Mouse (Mus musculus) liver, embryonic 14.5 days (tissue): Measurements from ENCODE around the gene Slc2a1. TPM values are rescaled to one million over a fixed set of nuclear protein-coding genes. Genes with fewer than 3 reads are reported as not detected.
A peak's percentile ranks its signal among the peaks of the same experiment; 100 is the strongest.

Experiments used
- ATAC-seq: fragments of 200-750 bp; cut with Nextera tagmentation; 2 replicates; pipeline ENCODE4 v1.8.0; 2017; ENCODE audit warnings: moderate number of reproducible peaks, mild to moderate bottlenecking, moderate library complexity; ENCODE audit not compliant: insufficient read depth
- DNase-seq, 3 experiments: peaks; one replicate each; pipeline ENCODE4 v3.0.0-alpha.2; 2012 to 2013; ENCODE audit warnings: low read depth in 3 of 3, low spot score in 3 of 3
- H3K27ac ChIP-seq: fragments of 300-500 bp; sonication (generic); 2 replicates; pipeline ENCODE4 v1.5.1; 2014; ENCODE audit warnings: moderate library complexity, mild to moderate bottlenecking, control low read depth, inconsistent platforms
- H3K27me3 ChIP-seq: fragments of 300-500 bp; sonication (generic); 2 replicates; pipeline ENCODE4 v1.6.1; 2014; ENCODE audit warnings: mild to moderate bottlenecking, low read length, moderate library complexity; ENCODE audit not compliant: control insufficient read depth, insufficient read depth
- H3K36me3 ChIP-seq: fragments of 300-500 bp; sonication (generic); replicated peaks from 2 replicates; pipeline ENCODE4 v1.6.1; 2014; ENCODE audit warnings: low read depth; ENCODE audit not compliant: control insufficient read depth, insufficient read depth
- H3K4me1 ChIP-seq, 2 experiments: fragments of 200-500 bp in 1 of 2; fragments of 300-500 bp in 1 of 2; sonication (generic) in 1 of 2; replicated peaks; 2 replicates each; pipeline ENCODE4 v1.6.1; 2012 to 2014; ENCODE audit warnings: antibody characterized with exemption in 1 of 2, inconsistent platforms in 1 of 2, low read length in 1 of 2; ENCODE audit not compliant: control insufficient read depth in 2 of 2, insufficient read depth in 2 of 2
- H3K4me2 ChIP-seq: fragments of 300-500 bp; sonication (generic); 2 replicates; pipeline ENCODE4 v1.6.1; 2014; ENCODE audit warnings: low read depth, mild to moderate bottlenecking, control low read depth, moderate library complexity
- H3K4me3 ChIP-seq, 2 experiments: fragments of 200-500 bp in 1 of 2; fragments of 300-500 bp in 1 of 2; sonication (generic) in 1 of 2; 2 replicates each; pipeline ENCODE4 v1.5.1; 2012 to 2014; ENCODE audit warnings: low read depth in 2 of 2, low read length in 2 of 2, mild to moderate bottlenecking in 2 of 2, control low read depth in 1 of 2, inconsistent platforms in 1 of 2, moderate library complexity in 1 of 2; ENCODE audit not compliant: insufficient read depth in 1 of 2
- H3K9ac ChIP-seq: fragments of 300-500 bp; sonication (generic); replicated peaks from 2 replicates; pipeline ENCODE4 v1.6.1; 2014; ENCODE audit warnings: mild to moderate bottlenecking, control low read depth, moderate library complexity
- H3K9me3 ChIP-seq: fragments of 300-500 bp; sonication (generic); 2 replicates; pipeline ENCODE4 v1.6.1; 2016; ENCODE audit warnings: low read length, mixed read lengths; ENCODE audit not compliant: control insufficient read depth
- CTCF ChIP-seq: IDR thresholded peaks from 2 replicates; pipeline ENCODE4 v1.5.1; 2016; ENCODE audit warnings: antibody characterized with exemption, low read depth, control low read depth
- EP300 ChIP-seq: IDR thresholded peaks from 2 replicates; pipeline ENCODE4 v1.6.1; 2016; ENCODE audit warnings: antibody characterized with exemption, low read depth
- WGBS: fragments of 180-500 bp; shearing (Covaris S2); extraction: QIAGEN DNeasy Blood & Tissue Kit; methylation state at CpG from one replicate; pipeline ENCODE4 v1.1.7; 2014; ENCODE audit not compliant: insufficient replicate concordance; 5-methylcytosine and 5-hydroxymethylcytosine counted together
- polyA plus RNA-seq, 2 experiments: library from polyadenylated mRNA; depleted of rRNA in 1 of 2; stranded (reverse) in 1 of 2; unstranded in 1 of 2; fragments of >200 nt; fragmentation: Nextera tagmentation in 1 of 2; extraction: Ambion mirVana in 1 of 2; gene quantifications; 2 replicates each; pipeline versions ENCODE4 v1.2.1 to v1.2.3; 2012 to 2014

The Slc2a1 gene
- polyA plus RNA-seq, 2 experiments: 173 to 259 TPM

DNA sequence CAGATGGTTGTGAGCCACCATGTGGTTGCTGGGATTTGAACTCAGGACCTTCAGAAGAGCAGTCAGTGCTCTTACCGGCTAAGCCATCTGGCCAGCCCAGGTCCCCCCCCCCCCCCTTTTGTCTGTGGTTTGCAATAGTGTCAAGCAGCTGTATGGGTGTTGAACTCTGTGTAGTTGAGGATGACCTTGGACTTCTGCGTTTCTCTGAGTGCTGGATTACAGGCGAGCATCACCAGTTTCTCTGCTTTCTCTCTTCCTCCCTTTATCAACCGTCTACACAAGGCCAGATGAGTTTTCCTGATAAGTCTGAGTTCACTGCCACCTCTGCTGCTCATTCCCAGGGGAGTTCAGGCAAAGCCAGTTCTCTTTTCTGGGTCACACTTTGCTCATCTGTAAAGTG lies 11.1 kb upstream of the Slc2a1 start:
- 40% methylated on average over 4 of the region's 4 CpGs for WGBS

DNA sequence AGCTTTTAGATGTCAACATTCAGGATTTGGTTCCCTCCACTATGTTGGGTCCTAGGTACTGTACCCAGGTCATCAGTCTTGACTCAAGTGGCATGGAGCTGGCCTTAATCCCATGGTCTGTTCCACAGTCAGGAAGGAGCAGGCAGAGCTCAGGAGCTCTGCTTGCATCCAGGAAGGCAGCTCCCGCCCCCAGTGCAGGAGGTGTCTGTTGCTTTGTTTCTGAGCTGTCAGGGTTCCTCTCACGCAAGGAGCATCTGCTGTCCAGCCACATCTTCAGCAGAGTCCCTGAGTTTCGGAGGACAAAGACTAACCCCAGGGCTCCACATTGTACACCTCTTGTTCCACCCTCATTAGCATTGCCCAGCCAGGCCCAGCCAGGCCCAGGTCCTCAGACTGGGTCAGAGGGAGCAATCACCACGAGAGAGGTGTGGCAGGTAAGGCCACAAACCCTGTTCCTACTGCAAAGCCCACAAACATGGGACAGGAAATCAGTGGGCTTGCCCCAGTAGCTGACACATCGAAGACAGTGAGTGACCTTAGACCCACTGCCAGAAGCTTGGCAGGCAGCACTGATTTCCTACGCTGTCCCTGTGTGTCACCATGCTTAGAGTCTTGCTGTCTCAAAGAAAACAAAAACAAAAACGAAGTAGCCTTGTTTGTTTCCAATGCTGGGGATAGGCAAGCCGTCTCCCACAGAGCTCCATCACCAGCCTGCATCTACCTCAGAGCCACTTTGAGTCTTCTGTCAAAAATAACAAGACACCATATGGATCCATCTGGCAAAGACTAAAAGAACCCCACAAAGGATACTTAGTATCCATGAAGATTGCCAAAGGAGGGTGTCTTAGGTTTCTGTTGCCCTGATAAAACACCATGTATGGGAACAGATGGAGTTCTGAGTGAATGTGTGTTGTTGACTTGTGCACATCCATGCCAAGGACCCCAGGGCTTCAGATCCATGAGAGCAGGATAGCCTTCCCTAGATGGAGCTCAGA lies 10.0 kb upstream of the Slc2a1 start:
- Histone ChIP-seq H3K27ac (no peak overlapping the region), H3K4me3 (no peak overlapping the region), H3K4me1 (peaks cover 4 to 6% of the 10 kb centered on the region in 2 experiments), H3K9ac (no peak overlapping the region), H3K27me3 (no peaks in the 10 kb centered on the region), H3K9me3 (no peaks in the 10 kb centered on the region), H3K4me2 (no peak overlapping the region), H3K36me3 (no peaks in the 10 kb centered on the region)
- TF ChIP-seq EP300 (no peak), CTCF (no peak)
- ATAC-seq: no peak
- no peak for DNase-seq
- WGBS: 57% methylated on average over 8 of the region's 8 CpGs

More for the DNA sequence above, 11.1 kb upstream of the Slc2a1 start:
- ATAC-seq: no peak
- Histone ChIP-seq H3K36me3 (no peaks in the 10 kb centered on the region), H3K9ac (peak overlapping the region; percentile 25; the same call in 1 of the 2 replicates), H3K27ac (no peak overlapping the region), H3K4me3 (no peak overlapping the region), H3K9me3 (no peaks in the 10 kb centered on the region), H3K27me3 (no peaks in the 10 kb centered on the region), H3K4me1 (peaks cover 0 to 5% of the 10 kb centered on the region in 2 experiments; a peak in 3 of 4 replicates), H3K4me2 (no peak overlapping the region)
- no peak for DNase-seq
- TF ChIP-seq EP300 (no peak), CTCF (no peak)

DNA sequence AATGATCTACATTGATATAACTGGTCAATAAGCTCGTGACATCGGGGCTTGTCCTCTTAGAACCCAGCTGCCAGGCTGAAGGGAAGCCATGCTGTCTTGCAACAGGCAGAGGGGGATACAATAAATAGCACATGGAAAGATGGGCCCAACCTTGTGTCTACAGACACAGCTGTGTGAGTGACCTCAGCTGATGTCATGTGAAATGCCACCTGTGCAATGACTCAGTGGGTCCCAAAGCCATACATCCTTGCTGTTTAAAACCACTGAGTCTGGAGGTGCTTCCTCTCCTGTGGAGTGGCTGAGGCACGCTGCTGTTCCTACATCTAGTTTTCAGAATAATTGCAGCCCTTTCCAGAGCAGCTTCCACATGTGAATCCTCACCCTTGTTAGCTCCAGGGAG lies 7.1 kb upstream of the Slc2a1 start:
- Histone ChIP-seq H3K4me3 (no peak overlapping the region), H3K4me1 (peaks cover 28% of the 10 kb centered on the region in 2 experiments), H3K9me3 (no peaks in the 10 kb centered on the region), H3K27me3 (no peaks in the 10 kb centered on the region; the same call in 1 of the 2 replicates), H3K27ac (no peak overlapping the region), H3K9ac (no peak overlapping the region), H3K4me2 (no peak overlapping the region), H3K36me3 (no peaks in the 10 kb centered on the region)
- TF ChIP-seq CTCF: no peak
- no peak for TF ChIP-seq EP300
- DNase-seq (no peak), ATAC-seq (no peak)
- WGBS: 65% methylated on average over 3 of the region's 3 CpGs

DNA sequence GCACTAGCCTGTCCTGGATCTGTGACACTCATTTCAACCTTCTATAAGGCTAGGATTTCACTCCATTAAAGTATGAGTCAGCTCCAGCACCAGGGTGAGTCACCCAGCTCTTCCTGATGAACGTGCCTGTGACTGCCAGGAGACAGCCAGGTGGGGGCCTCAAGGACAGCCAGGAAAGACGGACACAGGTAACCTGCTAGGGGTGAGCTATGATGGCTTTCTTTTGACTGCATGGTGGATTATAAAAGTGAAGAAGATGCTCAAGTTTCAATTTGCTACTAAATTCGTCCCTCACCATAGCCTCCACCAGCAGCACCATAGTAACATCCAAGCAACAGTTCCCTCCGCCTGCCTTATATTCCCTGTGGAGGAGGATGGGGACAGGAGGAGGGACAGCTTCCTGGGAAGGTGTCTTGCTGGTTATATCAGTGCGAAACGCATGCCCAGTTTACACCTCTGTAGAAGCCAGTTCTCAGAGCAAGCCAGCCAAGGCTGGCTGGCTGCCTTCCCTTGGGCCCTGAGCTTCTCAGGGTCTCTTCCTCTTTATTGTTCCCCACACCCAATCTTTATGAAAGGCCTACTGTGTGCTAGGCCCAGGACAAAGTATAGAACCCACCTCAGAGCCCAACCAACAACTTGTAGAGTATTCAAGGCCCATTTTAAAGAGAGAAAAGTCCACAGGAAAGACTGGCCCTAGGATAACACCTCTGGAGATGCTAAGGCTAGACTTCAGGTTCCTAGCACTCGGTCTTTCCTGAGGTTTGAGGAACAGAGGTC lies 6.0 kb upstream of the Slc2a1 start:
- no peak for ATAC-seq
- H3K27ac ChIP-seq: no peak overlapping the region; the same call in none of the 2 replicates
- H3K9me3 ChIP-seq: no peaks in the 10 kb centered on the region
- peaks cover 33 to 39% of the 10 kb centered on the region in 2 experiments for H3K4me1 ChIP-seq
- no peak overlapping the region for H3K4me2 ChIP-seq
- no peak overlapping the region; the same call in 1 of the 2 replicates for H3K9ac ChIP-seq
- no peaks in the 10 kb centered on the region; the same call in 1 of the 2 replicates for H3K27me3 ChIP-seq
- H3K36me3 ChIP-seq: no peaks in the 10 kb centered on the region
- TF ChIP-seq EP300 (no peak), CTCF (no peak)
- H3K4me3 ChIP-seq: no peak overlapping the region
- 79% methylated on average over 7 of the region's 7 CpGs for WGBS
- DNase-seq: no peak
